In genomic region chr8:88451658-88452500, GRCm38 (mm10) we compare ENCODE assay signal across 8 mouse cellular contexts.
DNase-seq lines count a peak whose midpoint lies in the region; ATAC-seq and TF ChIP-seq lines count a peak whose summit lies in the region.

No protein-coding gene starts in this region.

- H3K36me3 ChIP-seq in forebrain, embryonic 11.5 days (ENCODE audit: control insufficient read depth, insufficient read depth, low read length): no peaks in the 10 kb centered on the region
- no peaks in the 10 kb centered on the region for H3K36me3 ChIP-seq in forebrain, embryonic 16.5 days (ENCODE audit: control insufficient read depth, insufficient read depth)
- no peaks in the 10 kb centered on the region for H3K36me3 ChIP-seq in kidney, postnatal 0 days (ENCODE audit: insufficient read depth, low read length)
- H3K36me3 ChIP-seq in midbrain, embryonic 10.5 days: no peaks in the 10 kb centered on the region

- H3K4me2 ChIP-seq in forebrain, embryonic 11.5 days (ENCODE audit: low read depth, low read length, severe bottlenecking): peak overlapping the region; percentile 32
- no peak overlapping the region for H3K4me2 ChIP-seq in forebrain, embryonic 16.5 days (ENCODE audit: low read length)
- peak overlapping the region; percentile 39 for H3K4me2 ChIP-seq in kidney, postnatal 0 days (ENCODE audit: low read length)

- TF ChIP-seq CTCF in kidney, postnatal 0 days (IDR thresholded peaks at IDR 0.05; ENCODE audit: low read depth): peak; percentile 41

- ATAC-seq in forebrain, embryonic 11.5 days (replicated peaks; ENCODE audit: low FRiP score): no peak
- no peak for ATAC-seq in forebrain, embryonic 16.5 days
- ATAC-seq in kidney, postnatal 0 days (replicated peaks; ENCODE audit: low FRiP score, low read depth): no peak
- no peak for ATAC-seq in granulocyte monocyte progenitor cell, adult 5-6 weeks (replicated peaks; ENCODE audit: poor library complexity, severe bottlenecking)
- no peak for ATAC-seq in megakaryocyte, adult 5-6 weeks (ENCODE audit: poor library complexity, severe bottlenecking)

- WGBS in forebrain, embryonic 11.5 days: 14% methylated on average over 17 of the region's 17 CpGs
- 20% methylated on average over 17 of the region's 17 CpGs for WGBS in forebrain, embryonic 16.5 days
- 30% methylated on average over 17 of the region's 17 CpGs for WGBS in kidney, postnatal 0 days
- 19% methylated on average over 17 of the region's 17 CpGs for WGBS in midbrain, embryonic 10.5 days

- peak overlapping the region; percentile 29 for H3K9ac ChIP-seq in forebrain, embryonic 11.5 days (ENCODE audit: low read length)
- H3K9ac ChIP-seq in forebrain, embryonic 16.5 days (replicated peaks; ENCODE audit: low read depth, low read length): no peak overlapping the region
- 0 out of 2 replicates have a peak overlapping the region, but pooled peaks have one; percentile 27 for H3K9ac ChIP-seq in kidney, postnatal 0 days (ENCODE audit: low read depth, low read length)

- DNase-seq in forebrain, embryonic 11.5 days (ENCODE audit: low spot score): peak; percentile 72
- DNase-seq in cerebellum, postnatal 14 days: peak; percentile 30 to 62
- DNase-seq in kidney, postnatal 0 days (ENCODE audit: low spot score): no peak
- peak; percentile 53 for DNase-seq in midbrain, embryonic 10.5 days (ENCODE audit: low spot score)
- no peak for DNase-seq in adrenal gland, adult 8-10 months

- H3K9me3 ChIP-seq in forebrain, embryonic 11.5 days (ENCODE audit: control insufficient read depth, low read length): peaks cover 3% of the 10 kb centered on the region; the same call in 1 of the 2 replicates
- H3K9me3 ChIP-seq in forebrain, embryonic 16.5 days (ENCODE audit: control insufficient read depth, low read length): peaks cover 7% of the 10 kb centered on the region
- H3K9me3 ChIP-seq in kidney, postnatal 0 days (replicated peaks; ENCODE audit: low read length): no peaks in the 10 kb centered on the region
- H3K9me3 ChIP-seq in midbrain, embryonic 10.5 days (replicated peaks): peaks cover 9% of the 10 kb centered on the region

- H3K4me1 ChIP-seq in forebrain, embryonic 11.5 days (replicated peaks; ENCODE audit: control insufficient read depth, insufficient read depth, low read length): peaks cover 34% of the 10 kb centered on the region
- H3K4me1 ChIP-seq in forebrain, embryonic 16.5 days (replicated peaks; ENCODE audit: control insufficient read depth, insufficient read depth, low read length): peaks cover 38% of the 10 kb centered on the region
- peaks cover 19% of the 10 kb centered on the region for H3K4me1 ChIP-seq in kidney, postnatal 0 days (replicated peaks; ENCODE audit: insufficient read depth, low read length)
- peaks cover 80% of the 10 kb centered on the region for H3K4me1 ChIP-seq in midbrain, embryonic 10.5 days

- H3K27me3 ChIP-seq in forebrain, embryonic 11.5 days (ENCODE audit: control insufficient read depth, insufficient read depth, low read length): peaks cover 28% of the 10 kb centered on the region
- peaks cover 26% of the 10 kb centered on the region for H3K27me3 ChIP-seq in forebrain, embryonic 16.5 days (replicated peaks; ENCODE audit: control insufficient read depth, insufficient read depth, low read length)
- H3K27me3 ChIP-seq in kidney, postnatal 0 days (ENCODE audit: insufficient read depth, low read length): peaks cover 42% of the 10 kb centered on the region
- H3K27me3 ChIP-seq in midbrain, embryonic 10.5 days (ENCODE audit: low read depth, poor library complexity, severe bottlenecking): peaks cover 83% of the 10 kb centered on the region

- peak overlapping the region; percentile 53; the same call in 1 of the 2 replicates for H3K27ac ChIP-seq in forebrain, embryonic 11.5 days (ENCODE audit: low read depth, low read length)
- H3K27ac ChIP-seq in forebrain, embryonic 16.5 days (ENCODE audit: low read length): no peak overlapping the region
- no peak overlapping the region for H3K27ac ChIP-seq in kidney, postnatal 0 days
- H3K27ac ChIP-seq in midbrain, embryonic 10.5 days (replicated peaks): peak overlapping the region; percentile 77

- peak overlapping the region; percentile 2; the same call in 1 of the 2 replicates for H3K4me3 ChIP-seq in forebrain, embryonic 11.5 days (ENCODE audit: low read depth, low read length)
- no peak overlapping the region for H3K4me3 ChIP-seq in forebrain, embryonic 16.5 days (replicated peaks; ENCODE audit: low read length)
- H3K4me3 ChIP-seq in kidney, postnatal 0 days (replicated peaks; ENCODE audit: low read depth, low read length): no peak overlapping the region
- peak overlapping the region; percentile 44 for H3K4me3 ChIP-seq in midbrain, embryonic 10.5 days

Comparison
In these comparisons a context has a peak if more than half of its experiments do, and no peak if none do; other contexts are left out.
1. H3K27ac ChIP-seq: peak in forebrain, embryonic 11.5 days (single experiment) and midbrain, embryonic 10.5 days (single experiment); none in forebrain, embryonic 16.5 days (single experiment) and kidney, postnatal 0 days (single experiment).
2. H3K4me3 ChIP-seq: peak in forebrain, embryonic 11.5 days (single experiment) and midbrain, embryonic 10.5 days (single experiment); none in forebrain, embryonic 16.5 days (single experiment) and kidney, postnatal 0 days (single experiment).
3. DNase-seq: peak in forebrain, embryonic 11.5 days (single experiment), cerebellum, postnatal 14 days (2 of 2) and midbrain, embryonic 10.5 days (single experiment); none in kidney, postnatal 0 days (single experiment) and adrenal gland, adult 8-10 months (single experiment).